Mouse (Mus musculus): ENCODE results near the gene Zfp58.
"Not testable (repeated sequence)": the region's sequence is repeated elsewhere in the genome, so short reads cannot be mapped to it uniquely, and the experiment has no call there.

Gene Zfp58

DNA sequence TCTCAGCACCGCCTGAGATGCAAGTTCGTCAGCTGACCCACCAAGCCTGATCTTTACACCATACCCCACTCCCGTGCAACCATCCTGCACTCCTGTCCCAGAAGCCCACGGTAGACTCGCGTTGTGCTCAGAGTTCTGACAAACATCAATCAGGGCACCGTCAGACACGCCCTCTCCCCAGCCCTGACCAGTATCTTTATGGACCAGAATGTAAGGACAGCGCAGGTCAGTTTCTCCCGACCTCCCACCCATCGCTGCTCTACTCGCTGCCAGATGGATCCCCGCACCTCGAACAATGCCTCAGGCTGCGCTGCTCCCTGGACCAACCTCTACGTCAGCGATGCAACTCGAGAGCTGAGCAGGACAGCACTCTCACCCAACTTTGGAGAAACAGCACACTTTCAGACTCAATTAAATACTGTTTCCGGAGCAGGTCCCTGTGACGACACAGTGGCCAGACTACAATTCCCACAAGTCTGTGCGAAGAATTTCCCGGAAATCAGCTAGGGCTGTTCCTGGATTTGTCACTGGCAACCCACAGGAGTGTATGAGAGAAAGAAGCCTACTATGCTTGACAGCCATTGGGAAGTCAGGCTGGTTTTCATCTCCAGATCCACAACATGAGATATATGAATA is at the start of gene Zfp58:
Gene Zfp58, minus strand, starts transcription at position 472 of the 636 bp plus-strand sequence.
- peak; percentile 80 to 86 for DNase-seq

DNA sequence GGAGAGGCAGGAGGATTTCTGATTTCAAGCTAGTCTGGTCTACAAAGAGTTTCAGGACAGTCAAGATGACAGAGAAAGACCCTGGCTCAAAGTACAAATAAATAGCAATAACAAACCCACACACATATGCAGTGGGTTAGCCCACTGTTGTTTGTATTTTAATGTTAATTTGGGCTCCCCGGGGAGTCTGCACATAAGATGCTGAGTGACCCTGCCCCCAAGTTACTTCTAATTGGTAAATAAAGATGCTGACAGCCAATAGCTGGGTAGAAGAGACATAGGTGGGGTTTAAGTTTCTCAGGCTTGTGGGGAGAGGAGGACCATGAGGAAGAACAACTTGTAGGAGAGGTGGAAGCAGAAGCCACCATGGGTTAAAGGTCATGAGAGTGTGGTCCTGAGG is 45.6 kb upstream of the Zfp58 start:
- DNase-seq, result no peak

DNA sequence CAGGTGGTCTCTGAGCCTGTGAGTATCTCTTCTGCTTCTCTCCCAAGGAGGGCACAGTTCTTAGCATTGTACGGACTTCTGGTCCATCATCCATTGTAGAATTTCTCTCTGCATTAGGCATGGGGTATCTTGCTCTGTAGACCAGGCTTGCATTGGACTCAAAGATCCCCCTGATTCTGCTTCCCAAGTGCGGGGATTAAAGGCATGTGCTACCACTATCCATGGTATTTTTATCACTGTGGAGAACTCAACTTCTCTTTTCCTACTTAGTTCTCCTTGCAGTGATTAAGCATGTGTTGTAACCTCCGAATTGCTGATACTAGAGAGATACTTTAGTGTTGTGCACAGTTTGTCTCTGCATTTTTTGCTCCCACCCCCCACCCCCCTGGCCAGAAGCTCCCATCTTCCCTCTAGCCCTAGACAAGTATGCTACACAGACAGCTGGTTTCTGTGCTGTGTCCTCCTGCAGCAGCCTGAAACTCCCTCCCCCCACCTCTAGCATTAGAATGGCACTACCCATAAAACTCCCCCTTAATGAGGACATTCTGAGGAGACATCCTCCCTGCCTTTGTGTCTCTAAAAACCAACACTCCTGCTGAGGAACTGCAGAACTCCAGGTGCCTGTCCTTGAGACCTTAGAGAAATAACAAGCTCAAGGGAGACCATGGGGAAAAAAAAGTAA is 26.8 kb upstream of the Zfp58 start:
- DNase-seq, result no peak

DNA sequence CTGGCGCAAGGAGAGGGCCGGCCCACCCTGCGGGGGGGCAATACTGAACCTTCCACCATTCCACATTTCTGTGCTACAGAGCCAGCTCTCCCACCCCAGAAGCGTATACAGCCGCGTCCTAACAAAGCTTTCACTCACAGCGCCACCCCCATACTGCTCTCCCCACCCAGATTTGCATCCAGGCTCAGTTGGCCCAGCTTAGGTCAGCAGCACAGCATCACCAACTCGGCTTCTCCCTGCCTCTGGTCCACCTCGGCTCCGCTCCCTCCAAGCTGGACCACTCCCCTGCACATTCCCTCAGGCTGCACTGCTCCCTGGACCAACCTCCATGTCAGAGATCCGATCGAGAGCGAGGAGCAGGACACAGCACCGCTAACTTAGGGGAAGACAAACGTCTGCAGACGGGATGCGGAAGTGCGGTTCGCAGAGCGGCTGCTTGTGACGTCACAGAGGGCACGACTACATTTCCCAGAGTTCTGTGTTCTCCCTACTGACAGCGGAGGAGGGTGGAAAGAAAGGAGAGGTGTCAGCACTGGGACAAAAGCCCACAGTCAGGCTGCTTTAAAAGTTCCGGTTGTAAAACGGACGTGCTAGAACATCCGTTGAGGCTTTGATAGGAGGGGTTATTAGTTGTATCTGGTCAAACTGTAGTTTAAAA is 25.5 kb upstream of the Zfp58 start, which contains the start of the genes Gm26965 and Zfp87:
Gene Gm26965, minus strand, starts transcription at position 399 of the 658 bp plus-strand sequence.
Gene Zfp87, minus strand, starts transcription at position 425 of the 658 bp plus-strand sequence.
- peak; percentile 92 to 94 for DNase-seq

DNA sequence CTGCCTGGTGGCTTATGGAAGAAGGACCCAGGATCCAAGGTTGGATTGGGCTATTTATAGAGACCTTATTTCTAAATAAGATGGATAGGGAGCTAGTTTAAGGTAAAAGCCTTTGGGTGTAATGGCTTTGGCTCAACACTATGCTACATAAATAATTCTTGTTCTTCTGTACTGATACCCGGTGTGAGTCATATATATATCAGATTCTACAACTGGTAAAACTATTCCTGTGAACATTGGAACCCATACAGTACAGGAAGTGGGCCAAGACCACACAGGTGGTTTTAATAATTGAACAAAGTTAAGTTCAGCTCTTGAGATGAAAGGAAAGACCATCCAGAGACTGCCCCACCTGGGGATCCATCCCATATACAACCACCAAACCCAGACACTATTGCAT is 553 bp upstream of the Zfp58 start:
- DNase-seq, result no peak

DNA sequence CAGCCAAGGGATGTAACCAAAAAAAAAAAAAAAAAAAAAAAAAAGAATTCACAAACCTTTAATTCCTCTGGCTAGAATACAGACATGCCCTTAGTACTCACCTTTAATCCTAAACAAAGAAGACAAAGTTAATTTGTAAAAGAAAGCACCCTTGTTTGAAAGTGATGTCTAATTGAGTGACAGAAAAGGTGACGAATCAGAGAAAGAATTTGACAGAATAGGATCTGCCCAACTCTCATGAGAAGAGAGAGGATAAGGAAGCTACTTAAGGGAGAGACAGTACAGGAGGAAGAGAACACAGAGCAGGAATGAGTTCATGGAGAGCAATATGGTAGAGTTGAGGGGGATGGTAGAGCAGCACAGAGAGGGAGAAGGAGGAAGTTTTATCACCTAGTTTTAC is 4.7 kb downstream of the Zfp58 start:
- DNase-seq, result no peak

DNA sequence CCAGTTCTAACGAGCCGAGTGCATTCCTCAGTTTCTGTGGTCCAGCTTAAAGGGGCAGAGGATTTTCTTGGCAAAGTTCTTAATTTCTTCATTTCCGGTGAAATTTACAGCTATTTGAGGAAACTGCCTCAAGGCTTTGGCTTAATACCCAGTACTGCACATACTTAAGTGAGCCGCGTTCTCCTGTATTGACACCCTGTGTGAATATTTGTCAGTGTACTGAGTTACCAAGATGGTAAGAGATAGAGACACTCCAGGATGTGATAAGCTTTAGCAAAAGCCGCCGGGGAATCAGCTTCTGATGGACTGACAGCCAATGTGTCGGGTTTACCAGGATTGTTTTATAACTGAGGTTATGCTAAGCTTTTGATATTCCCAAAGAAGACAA is 15.9 kb downstream of the Zfp58 start:
- DNase-seq, result peak in 1 of 2 experiments; percentile 21

DNA sequence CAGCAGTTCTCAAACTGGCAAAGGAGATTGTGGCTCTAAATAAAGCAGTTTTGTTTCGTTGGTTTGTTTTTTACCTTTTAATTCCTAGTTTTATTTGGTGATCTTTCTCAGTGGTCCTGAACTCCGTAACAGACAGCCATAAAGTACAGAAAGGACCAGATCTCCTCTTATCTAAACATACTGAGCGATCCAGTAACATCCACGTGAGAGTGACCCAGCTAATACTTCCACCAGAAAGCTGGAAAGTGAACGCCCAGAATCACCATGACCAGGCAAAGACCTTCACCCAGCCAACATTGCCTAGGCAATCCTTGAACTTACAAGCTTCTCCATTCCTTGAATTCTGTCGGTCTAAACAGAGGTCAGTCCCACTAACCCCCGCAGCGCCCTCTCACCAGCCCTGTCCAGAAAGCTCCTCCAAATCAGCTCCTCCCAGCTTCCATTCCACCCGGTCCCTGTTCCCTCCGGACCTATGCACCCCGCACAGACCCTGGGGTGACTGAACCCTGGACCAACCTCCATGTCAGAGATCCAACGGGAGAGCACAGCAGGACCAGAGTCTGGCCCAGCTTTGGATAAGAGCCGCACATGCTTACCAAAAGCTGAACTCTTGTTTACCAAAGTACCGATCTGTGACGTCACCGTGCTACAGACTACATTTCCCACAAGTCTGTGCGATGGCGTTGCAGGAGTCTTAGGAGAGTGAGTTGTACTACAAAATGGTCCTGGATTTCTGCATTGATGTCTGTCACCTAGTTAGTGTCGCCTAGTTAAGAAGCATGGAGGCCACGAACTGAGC is 16.5 kb downstream of the Zfp58 start, which contains the start of gene Zfp874b:
Gene Zfp874b, minus strand, starts transcription at position 634 of the 799 bp plus-strand sequence.
- DNase-seq, result peak; percentile 88 to 90

DNA sequence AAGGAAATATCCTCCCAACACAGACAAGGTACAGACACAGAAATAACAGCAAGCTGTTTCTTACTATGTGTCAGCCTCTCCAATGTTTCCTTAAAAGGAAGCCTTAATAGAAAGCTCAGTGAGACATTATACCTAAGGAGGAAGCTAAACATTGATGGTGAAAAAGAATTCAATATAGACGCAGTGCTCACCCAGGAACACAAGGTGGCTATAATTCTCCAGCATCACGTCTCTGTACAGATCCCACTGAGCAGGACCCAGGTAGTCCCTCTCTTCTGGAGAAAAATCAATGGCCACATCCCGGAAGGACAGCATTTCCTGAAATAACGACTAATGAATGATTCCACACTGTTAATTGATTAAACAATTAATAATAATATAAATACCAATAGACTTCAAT is 18.8 kb downstream of the Zfp58 start:
- DNase-seq, result no peak

DNA sequence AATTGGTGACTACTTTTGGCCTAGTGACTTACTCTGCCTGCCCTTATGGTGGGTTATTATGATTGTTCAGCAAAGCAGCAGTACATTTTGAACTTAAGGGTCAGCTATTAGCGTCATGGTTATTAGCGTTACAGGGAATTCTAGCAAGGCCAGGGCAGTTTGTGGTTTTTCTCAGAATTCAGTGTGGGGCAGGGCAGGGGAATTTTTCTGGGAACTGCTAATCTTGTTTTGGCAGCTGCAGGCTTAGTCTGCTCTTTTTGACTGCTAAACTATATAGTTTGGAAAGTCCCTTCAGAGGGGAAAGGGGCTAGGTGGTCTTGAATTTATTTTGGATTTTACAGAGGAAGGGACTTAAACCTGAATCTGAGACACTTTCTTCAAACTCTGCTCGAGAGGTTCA is 31.1 kb downstream of the Zfp58 start:
- no peak for DNase-seq

DNA sequence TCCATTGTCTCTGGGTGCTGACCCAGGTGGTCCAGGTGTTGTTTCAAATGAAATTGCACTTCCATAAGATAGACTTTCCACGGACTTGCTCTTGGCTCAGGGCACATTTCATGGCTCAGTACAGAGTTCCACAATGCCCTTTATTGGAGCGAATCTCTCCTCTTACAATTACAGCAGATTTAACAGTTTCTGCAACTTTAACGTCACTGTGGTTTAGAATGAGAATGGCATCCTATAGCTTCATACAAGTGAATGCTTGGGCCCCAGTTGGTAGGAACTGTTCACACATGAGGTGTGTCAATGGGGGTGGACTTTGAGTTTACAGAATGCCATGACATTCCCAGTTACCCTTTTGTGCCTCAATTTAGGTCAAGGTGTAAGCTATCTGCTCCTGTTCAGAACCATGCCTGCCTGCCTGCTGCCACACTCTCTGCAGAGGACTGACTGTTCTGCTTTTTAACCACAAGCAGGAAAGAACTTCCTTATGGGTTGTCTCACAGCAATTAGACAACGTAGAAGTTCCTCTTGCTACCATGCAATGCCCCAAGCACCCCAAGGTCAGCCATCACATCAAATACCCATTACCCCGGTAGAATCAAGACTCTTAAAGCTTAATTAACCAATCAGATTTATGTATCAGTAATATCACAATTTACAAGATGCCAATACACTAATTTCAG is 36.7 kb downstream of the Zfp58 start:
- not testable (repeated sequence) for DNase-seq

DNA sequence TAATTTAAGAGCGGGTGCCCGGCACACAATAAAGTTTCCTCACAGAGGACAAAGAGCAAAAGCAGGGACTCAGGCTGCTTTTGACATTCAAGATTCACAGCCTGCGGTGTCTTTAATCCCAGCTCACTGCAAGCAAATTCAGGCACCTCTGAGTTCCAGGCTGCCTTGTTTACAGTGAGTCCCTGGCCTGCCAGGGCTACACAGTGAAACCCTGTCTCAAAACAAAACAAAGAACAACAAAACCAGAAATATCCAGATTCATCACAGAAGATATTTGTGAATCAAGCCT is 48.4 kb downstream of the Zfp58 start:
- peak in 1 of 2 experiments; percentile 14 for DNase-seq

DNA sequence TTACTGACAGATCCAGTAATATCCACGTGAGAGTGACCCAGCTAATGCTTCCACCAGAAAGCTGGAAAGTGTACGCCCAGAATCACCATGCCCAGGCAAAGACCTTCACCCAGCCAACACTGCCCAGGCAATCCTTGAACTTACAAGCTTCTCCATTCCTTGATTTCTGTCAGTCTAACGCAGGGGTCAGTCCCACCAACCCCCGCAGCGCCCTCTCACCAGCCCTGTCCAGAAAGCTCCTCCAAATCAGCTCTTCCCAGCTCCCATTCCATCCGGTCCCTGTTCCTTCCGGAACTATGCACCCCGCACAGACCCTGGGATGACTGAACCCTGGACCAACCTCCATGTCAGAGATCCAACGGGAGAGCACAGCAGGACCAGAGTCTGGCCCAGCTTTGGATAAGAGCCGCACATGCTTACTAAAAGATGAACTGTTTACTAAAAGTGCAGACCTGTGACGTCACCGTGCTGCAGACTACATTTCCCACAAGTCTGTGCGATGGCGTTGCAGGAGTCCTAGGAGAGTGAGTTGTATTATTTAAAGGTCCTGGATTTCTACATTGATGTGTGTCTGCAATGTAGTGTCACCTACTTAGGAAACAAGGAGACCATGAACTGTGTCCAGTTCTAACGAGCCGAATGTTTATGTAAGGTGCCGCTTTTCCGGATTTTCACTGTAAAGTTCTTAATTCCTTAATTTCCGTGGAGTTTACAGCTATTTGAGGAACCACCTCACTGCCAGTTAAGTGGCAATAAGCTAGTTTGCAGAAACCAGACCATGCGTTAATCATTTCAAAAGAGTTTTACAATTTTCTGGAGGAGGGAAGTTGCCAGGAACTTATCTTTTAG is 49.0 kb downstream of the Zfp58 start, which contains the start of gene Zfp874a:
Gene Zfp874a, minus strand, starts transcription at position 453 of the 849 bp plus-strand sequence.
- peak; percentile 90 to 93 for DNase-seq

All from cerebellum, postnatal 25 days (tissue).